Mouse (Mus musculus) ES-CJ7 (cell line): ENCODE results near the gene Ptpa.
A peak's percentile ranks its signal among the peaks of the same experiment; 100 is the strongest.
"Not testable (repeated sequence)": the region's sequence is repeated elsewhere in the genome, so short reads cannot be mapped to it uniquely, and the experiment has no call there.

Source experiments
- DNase-seq: peaks from one replicate; pipeline ENCODE4 v3.0.0; 2011; ENCODE audit warnings: low read depth, low spot score

The Ptpa gene

DNA sequence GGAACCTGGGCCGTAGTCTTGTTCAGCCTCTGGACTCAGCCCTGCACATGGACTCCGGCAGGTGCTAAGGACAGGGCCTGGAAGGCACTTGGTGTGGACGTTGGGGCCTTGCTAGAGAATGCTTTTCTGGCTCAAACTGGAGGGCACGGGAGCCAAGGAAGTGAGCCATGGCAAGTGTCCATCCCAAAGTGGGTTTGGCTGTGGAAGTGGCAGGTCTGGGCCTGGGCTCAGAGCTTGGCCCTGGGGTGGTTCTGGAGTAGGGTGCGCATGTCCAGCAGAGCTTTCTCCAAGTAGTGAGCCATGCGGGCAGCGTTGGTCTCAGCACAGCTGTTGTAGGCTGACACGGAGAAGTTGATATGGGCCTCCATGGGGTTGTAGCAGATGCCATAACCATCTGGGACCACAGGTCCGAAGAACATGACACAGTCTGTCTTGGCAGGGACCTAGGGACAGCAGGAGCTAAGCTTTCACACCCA lies 13.4 kb upstream of the Ptpa start:
- no peak for DNase-seq

DNA sequence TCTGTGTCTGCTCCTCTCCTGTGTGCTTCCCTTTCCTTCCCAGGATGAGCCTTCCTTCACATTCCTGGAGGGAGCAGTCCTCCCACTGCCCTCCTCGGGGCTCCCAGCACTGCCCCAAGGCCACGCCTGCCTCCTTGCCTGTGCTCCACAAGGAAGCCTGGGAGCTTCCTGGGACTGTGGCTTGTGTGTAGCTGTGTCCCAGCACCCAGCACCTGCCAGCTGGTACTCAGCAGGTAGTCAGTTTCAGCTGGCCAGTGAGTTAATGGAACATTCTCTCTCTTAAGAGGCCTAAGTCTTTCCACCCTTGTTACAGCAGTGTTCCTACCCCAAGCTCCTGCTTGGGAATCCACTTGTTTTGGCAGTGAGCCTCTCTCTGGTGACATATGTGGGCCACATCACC lies 13.0 kb upstream of the Ptpa start:
- DNase-seq: no peak

DNA sequence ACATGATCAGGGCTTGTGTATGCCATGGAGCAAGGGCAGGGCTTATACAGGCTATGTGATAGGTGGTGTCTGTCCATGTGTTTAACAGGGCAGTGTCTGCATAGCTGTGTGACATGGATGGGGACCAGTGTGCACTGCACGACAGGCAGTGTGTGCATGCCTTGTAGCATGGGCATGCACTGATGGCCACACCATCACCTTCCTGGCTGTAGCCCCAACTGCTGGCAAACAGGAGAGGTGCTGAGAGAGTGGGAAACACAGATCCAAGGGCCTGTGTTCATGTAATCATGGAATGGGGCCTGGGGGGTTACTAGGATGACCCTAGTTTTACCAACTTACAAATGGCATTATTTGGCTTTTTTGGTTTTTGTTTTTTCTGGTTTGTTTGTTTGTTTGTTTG lies 12.0 kb upstream of the Ptpa start:
- no peak for DNase-seq

DNA sequence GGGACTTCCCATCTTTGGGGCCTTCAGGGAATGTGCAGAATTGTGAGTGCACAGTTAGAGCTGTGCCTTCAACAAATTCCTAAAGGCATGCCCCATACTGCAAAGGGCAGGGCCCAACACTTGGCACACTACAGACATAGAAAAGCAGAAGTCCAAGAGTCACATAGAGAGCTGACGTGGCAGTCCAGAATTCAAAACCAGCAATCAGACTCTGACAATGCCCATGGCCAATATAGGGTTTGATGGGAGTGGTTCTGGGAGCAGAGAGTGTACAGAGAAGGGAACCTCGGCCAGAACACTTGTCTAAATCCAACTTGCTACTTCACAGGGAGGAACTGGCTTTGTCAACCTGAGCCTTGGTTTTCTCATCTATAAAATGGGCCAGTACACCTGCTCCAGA lies 8.6 kb upstream of the Ptpa start:
- DNase-seq: no peak

DNA sequence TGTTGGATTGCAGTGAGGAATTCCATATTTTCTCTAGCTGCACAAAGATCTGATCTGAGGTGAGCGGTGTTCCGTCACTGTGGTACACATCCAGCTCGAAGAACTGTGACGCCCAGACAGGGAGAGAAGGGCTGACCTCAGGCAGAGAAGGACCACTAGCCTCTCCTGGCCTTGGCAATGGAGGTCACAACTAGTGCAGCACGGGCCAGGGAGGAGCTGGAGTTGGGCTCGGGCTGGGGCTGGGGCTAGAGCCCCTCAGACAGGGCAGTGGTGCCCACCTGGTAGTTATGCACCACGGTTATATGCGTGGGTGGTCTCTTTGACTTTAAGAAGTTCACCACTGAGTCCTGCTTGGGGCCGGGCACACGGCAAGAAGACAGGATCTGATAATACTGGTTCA lies 8.1 kb upstream of the Ptpa start:
- DNase-seq: no peak

DNA sequence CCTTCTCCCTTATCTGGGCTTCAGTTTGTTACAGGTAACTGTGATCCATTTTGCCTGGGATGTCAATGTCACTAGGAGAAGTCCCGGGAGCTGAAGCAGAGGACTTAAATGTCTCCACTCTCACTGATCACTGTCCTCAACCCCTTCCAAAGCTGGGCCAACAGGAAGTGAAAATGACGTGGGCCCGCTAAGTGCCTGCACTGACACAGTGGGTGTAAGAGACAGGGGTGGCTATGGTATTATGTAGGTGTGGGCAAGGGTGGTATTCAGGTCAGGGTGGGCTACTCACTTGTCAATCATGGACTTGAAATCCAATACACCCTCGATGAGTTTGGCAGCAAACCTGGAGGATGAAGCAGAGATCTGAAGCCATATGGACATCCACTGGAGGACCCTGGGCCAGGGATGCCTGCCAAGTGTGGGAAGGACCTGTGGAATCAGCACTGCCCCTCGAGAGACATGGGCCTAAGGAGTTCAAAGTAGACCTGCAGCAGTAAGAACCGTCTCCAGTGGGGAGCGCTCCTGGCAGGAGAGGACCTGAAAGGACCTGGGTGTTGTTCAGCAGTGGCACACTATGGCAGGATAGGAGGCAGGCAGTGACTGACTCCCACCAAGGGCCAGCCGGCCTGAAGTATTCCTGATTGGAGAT lies 7.3 kb upstream of the Ptpa start:
- no peak for DNase-seq

DNA sequence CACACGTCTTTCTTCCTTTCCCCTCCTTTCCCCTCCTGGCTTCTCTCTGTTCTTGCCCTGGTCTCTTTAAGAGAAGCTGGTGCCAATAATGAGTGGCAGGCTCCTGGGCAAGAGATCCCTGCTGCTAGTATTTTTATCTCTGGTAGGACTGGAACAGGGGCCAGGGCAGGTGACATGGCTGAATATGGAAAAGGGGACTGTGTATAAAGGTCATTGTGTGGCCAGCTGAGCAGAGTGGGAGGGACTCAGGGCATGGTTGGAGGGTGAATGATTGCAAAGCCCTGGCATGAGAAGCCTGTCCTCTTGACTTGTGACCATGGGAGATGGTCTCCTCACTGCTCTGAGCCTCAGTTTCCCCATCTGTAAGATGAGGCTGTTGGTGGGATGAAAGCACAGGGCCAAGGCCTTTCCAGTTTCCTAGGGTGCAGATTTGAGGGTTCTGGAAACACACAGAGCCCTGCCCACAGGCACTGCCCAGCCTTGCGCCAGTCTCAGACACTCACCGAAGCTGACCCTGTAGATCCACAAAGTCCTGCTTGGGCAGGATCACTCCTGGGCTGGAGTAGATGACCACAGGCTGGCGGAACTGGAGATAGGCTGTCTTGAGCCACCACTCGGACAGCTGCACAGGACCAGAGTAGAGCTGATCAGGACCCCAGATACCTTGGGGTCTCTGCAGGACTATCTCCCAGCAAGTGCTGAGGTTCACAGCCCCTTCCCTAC lies 6.2 kb upstream of the Ptpa start:
- DNase-seq: no peak

DNA sequence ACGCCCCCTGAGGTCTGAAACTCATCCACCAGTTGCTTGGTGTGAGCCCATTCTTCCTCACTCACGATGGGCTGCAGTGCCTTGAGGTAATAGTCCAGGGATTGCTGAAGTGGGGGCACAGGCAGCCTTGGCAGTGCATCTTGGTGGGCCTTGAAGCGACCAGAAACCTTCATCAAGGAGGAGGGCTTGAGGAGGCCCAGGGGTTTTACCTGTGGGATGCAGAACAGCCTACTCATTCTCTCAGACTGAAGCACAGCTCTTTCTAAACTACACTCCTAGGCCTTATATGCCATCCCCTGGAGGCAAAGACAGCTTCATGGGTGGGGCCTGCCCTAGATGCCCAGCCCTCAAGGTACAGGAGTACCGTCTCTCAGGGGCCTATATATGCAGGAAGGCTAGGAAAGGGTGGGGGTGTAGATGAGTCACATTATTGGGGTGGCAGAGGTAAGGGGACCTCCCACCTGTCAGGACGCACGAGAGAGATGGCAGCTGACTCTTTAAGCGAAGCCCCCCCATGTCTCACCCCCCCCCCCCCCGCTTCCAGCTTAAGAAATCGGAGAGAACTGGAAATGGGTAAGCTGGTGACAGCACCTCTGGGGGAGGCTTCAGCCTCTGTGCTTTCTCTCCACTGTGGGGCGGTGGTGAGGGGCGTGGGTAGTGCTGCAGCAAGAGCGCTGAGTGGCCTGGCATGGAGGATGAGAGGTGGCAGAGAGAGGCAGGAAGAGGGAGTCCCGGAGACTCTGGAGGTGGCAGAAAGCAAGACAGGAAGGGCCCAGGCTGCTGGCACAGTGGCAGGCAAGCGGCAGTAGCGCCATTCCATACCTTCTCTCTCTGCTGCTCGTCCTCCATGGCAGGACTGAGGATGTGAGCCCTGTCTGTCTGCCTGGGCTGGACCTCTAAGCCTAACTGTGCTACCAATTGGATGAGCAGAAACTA lies 2.5 kb upstream of the Ptpa start:
- no peak for DNase-seq

DNA sequence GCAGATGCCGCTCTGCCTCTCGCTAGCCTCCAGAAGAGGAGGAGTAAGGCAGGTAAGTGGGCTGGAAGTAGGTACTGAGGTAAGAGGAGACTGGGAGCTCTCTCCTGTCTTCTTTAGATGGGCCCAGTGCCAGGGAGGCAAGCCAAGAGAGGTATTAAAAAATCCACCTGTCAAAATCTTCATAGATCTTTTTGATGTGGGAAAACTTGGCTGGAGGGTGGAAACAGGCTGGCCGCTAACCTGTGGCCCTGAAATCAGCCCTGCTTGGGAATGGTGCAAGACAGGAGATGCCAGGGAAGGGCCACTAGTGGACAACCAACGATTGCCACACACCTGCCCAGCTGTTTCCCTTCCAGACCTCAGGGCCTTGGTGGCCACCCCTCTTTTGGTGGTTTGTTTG lies 1.7 kb upstream of the Ptpa start:
- DNase-seq: no peak

DNA sequence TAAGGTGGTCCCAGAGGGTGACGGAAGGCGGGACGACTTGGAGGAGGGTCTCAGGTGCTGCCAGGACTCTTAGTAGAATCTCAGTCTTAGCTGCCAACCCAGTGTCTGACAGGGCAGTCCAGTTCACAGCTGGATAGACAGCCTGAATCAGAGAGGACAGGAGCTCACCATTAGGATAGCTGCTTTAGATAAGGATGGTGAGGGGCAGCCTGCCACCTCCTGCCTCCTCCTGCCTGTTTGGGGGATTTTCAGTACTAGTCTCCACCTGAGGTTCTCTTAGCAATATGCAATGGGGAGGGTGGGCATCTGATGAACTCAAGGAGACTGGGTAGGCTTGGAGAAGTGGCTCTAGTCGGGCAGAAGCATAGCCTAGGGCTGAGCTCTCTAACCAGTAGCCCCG lies 1.2 kb upstream of the Ptpa start:
- no peak for DNase-seq

DNA sequence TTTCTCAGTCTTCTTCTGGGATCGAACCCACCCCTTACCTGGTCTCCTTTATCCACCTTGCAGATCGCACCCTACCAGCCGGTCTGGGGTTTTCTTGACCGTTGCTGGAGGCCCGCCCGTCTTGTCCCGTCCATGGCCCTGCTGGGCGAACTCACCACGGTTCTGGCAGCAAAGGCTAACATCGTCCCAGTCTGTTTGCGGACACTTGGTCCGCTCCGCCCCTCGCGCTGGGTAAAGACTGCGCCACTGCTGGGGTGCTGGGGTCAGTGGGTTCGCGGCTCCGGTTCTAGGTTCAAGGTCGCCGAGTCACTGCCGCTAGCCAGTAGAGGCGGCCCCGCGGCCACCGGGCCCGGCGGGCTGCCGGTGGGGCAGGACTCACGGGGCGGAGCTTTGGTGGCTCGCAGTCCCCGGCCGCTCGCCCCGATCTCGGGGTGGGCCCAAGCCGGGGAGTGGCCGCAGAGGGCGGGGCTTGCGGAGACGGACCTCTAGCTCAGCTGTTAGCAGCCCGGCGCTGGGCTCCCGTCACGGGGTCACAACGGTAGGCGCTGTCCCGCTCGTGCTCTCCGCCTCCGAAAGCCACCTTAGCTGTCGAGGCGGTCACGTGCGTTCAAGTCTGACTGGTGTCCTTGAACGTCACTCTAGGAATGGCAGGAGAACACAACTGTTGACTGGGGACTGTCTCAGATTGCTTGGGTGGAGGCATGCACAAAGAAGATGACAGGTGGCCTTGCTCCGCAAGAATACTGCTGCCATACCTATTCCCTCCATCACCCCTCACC lies 493 bp upstream of the Ptpa start, which contains the start of gene Crat:
TSS of gene Crat (minus strand) at position 657 of the 779 bp plus-strand sequence.
- DNase-seq: peak; percentile 80

DNA sequence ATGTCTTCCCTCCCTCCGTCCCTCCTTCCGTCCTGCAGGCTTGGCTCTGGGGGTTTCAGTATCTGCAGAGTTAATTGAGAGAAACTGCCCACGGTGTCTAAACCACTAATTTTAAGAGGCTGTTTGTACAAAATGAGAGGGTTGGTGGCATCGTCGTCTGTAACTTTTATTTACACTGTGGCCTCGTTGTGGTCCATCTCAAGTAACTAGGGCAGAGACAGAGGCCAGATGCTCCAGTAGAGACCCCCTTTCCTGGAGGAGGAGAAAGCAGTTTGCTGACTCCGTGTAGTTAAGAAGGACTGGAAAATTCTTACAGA lies 768 bp downstream of the Ptpa start:
- DNase-seq: no peak

DNA sequence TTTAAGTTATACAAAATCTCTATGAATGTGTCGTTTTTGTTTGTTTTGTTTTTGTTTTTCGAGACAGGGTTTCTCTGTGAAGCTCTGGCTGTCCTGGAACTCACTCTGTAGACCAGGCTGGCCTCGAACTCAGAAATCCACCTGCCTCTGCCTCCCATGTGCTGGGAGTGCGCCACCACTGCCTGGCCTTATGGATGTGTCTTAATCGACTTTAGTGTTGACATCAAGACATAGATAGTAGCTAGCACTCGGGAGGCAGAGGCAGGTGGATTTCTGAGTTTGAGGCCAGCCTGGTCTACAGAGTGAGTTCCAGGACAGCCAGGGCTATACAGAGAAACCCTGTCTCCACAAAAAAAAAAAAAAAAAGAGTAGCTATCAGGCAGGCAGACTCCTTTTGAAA lies 1.3 kb downstream of the Ptpa start:
- not testable (repeated sequence) for DNase-seq

DNA sequence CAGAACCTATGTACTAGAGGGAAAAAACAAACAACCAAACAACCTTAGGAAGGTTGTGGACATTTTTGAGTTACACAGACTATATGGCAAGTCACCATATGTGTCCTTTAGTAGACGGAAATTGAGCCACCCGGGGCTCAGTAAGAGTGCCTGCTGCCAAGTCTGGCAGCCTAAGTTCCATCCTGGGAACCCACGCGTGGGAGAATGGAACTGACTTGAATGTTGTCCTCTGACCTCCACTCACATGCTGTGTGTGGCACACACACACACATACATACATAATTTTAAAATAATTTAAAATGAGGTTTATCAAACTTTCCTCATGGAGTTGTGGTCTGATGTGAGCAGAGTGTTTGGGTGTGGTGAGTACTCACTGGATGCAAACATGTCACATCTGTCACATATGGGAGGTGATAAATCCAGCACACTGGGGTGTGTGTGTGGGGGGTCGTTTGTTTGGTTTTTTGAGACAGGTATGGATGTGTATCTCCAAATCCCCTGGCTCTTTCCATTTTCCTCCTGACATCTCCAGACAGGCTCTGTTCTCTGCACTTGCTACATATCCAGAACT lies 1.8 kb downstream of the Ptpa start:
- DNase-seq: no peak

DNA sequence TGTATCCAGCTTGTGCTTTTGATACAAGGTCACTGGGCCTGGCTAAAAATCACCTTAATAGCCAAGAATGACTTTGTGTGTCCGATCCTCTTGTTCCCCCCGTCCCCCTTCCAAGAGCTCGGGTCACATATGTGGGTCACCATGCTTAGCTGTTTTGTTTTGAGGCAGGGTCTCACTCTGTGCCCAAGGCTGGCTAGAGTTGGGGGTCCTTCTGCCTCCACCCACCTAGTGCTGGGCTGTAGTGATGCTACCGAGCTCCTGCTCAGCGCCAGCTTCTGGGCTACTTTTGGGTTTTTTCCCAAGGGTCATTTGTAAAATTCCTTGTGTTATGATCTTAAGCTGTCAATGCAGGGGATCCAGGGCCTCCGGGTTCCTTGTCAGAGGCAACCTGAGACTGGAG lies 2.4 kb downstream of the Ptpa start:
- DNase-seq: no peak

DNA sequence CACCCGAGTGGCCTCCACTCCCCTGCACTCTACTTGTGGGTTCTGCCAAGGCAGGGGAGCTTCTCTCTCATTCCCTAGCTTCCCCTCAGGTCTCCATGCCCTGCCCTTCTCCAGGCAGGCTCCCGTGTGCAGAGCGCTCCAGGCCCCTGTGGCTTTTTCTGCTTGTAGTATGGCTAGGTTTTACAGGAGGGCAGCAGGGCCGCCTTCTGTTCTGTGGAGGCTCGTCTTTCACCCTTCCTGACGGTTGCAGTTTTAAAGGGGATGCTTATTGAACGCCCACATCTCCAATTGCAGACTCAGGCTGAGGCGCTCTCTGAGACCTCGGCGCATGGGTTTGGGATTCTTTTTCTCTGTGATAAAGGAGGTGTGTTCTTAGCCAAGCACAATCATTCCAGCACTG lies 3.3 kb downstream of the Ptpa start:
- DNase-seq: no peak

DNA sequence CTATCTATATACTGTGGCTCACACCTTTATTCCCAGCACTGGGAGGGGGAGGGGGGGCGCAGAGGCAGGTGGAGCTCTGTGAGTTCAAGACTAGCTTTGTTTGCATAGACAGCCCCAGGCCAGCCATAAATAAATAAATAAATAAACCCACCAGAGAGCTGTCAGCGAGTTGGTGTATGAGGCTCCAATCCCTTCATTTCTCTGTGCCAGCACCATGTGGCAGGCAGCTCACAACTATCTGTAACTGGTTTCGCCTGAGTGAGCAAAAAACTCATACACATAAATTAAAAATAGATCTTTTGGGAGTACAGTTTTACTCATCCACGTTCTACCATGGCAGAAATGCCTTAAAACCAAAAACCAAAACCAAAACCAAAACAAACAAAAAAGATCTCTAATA lies 5.6 kb downstream of the Ptpa start:
- no peak for DNase-seq

DNA sequence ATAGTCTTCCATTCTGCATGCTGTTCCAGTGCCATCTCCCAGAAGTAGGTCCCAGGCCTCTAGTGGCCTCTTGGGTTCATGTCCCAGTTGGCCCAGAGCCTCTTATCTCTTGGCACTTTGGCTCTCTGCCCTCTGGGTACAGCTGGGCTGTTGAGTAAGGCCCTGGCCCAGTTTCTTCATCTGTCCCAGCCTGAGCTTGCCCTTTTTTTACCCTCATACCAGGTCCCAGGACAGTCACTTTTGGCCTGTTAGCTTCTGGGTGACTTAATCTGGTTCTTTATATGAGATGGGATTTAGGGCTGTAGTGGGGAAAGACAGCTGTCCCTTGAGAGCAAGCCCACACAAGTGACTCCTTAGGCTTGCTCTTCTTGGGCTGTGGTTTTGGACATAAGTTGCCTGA lies 13.3 kb downstream of the Ptpa start:
- DNase-seq: no peak

DNA sequence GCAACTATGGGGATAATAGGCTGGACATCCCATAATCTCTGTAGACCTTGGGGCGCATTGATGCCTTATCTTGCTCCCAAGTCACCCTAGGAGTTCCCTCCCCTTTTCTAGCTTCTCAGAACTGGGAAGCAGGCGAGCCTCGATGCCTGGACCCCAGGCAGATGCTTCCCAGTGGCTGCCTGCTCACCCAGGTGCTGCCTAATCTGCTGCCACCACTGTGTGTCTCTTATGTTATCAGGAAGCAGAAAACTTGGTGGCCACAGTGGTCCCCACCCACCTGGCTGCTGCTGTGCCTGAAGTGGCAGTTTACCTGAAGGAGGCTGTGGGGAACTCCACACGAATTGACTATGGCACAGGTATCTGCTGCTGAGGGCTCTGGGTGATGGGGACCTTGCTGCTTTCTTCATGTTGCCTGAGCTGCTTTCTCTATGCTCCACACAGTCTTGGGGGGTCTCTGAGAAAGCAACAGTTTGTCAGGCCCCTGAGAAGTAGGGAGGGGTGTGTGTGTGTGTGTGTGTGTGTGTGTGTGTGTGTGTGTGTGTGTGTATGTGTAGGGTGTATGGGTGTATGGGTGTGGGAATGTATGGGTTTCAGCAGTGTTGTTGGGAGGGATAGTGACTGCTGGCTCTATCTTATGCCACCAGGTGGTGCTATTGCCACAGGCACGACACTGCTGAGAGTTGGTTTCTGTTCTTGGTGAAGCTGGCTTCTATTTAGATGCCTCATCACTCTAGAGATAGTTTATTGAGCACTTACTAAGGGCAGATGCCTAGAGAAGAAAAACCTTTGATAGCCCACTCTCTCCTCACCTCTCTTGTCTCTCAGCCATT lies 19.7 kb downstream of the Ptpa start:
- DNase-seq: peak; percentile 70

DNA sequence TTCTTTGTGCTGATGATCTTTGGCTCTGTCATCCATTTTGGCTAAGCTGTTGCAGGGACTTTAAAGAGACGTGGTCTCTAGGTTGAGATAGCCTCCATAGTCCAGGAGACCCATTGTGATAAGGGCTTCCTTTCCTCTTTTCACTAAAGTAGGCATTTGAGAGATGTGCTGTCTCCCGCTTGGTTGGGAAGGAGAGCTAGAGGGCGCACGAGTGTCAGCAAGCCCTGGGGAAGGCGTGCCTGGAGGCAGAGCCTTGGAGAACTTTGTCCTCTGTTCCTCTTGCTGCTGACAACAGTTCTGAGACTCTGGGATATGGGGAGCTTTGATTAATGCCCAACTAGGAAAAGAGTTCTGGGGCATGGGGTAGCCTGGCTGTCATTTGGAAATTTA lies 20.3 kb downstream of the Ptpa start:
- peak; percentile 57 for DNase-seq

DNA sequence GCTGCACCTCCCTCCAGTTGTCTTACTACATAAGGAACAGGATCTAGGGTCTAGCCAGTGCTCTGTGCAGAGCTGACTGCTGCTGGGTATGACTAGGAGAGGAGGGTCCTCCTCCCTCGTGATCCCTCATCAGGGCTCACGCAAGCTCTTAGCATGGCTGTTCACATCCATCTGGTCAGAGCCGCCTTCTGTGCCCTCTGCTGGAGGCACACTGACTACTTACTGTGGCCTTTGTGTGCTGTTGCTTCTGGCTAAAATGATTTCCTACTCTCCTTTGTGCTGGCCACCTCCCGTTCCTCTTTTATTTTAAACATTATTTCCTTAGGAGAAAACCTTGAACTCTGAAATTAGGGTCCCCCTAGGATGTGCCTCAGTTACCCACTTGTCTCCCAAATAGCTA lies 21.0 kb downstream of the Ptpa start:
- DNase-seq: no peak
